ENCODE assay signal across 17 mouse cellular contexts in genomic region chr5:73955005-73955404, GRCm38 (mm10).
DNase-seq lines count a peak whose midpoint lies in the region; ATAC-seq and TF ChIP-seq lines count a peak whose summit lies in the region.
"Had no signal": no experiment of that assay in that cellular context is flagged by ENCODE, and none has a peak within 500 bp of the region (broad histone marks: within the 10 kb centered on the region; RNA-seq: fewer than 3 reads in every experiment).

No protein-coding gene starts in this region.

- no peak for TF ChIP-seq CTCF in forebrain, postnatal 0 days (IDR thresholded peaks at IDR 0.05; ENCODE audit: low read depth)

- no peak overlapping the region for H3K4me3 ChIP-seq in forebrain, postnatal 0 days (ENCODE audit: low read depth, low read length)
- no peak overlapping the region for H3K4me3 ChIP-seq in forebrain, embryonic 10.5 days
- H3K4me3 ChIP-seq in limb, embryonic 10.5 days = no peak overlapping the region
- H3K4me3 ChIP-seq: embryonic facial prominence, embryonic 12.5 days; megakaryocyte, embryonic 14.5 days; neural tube, embryonic 12.5 days; stomach, embryonic 15.5 days had no signal

- ATAC-seq in forebrain, postnatal 0 days = 0 out of 2 replicates have a peak, but pooled peaks have one; percentile 9
- ATAC-seq: inflammation-experienced regulatory T-cells, adult 6 months had no signal

- no peak overlapping the region for H3K4me2 ChIP-seq in forebrain, postnatal 0 days (ENCODE audit: low read depth)
- H3K4me2 ChIP-seq: embryonic facial prominence, embryonic 12.5 days; neural tube, embryonic 12.5 days; stomach, embryonic 15.5 days had no signal

- intact Hi-C loops in left cerebral cortex, postnatal 14 days (cut with DNase I) = no loop called here
- intact Hi-C loops in heart, postnatal 36 days (cut with DNase I) = no loop called here

- H3K27ac ChIP-seq in forebrain, postnatal 0 days (ENCODE audit: low read depth, low read length) = no peak overlapping the region
- H3K27ac ChIP-seq in forebrain, embryonic 10.5 days = no peak overlapping the region
- no peak overlapping the region for H3K27ac ChIP-seq in limb, embryonic 10.5 days
- H3K27ac ChIP-seq: embryonic facial prominence, embryonic 12.5 days; neural tube, embryonic 12.5 days; stomach, embryonic 15.5 days had no signal

- DNase-seq in forebrain, postnatal 0 days = peak; percentile 43
- no peak for DNase-seq in forebrain, embryonic 10.5 days (ENCODE audit: extremely low spot score, low spot score)
- peak; percentile 97 for DNase-seq in brain, adult 2 months (ENCODE audit: low read depth, low spot score)
- DNase-seq in cerebellum, postnatal 10 days = peak; percentile 57 to 58
- peak; percentile 54 to 69 for DNase-seq in left cerebral cortex, postnatal 14 days (ENCODE audit: low spot score in 2 of 2)
- no peak for DNase-seq in heart, postnatal 36 days
- no peak for DNase-seq in limb, embryonic 10.5 days (ENCODE audit: low spot score)
- DNase-seq in neural tube, embryonic 10.5 days (ENCODE audit: extremely low spot score, low spot score) = no peak
- DNase-seq: adrenal gland, adult 2 months; kidney, postnatal 4 days; lung, postnatal 14 days; spleen, adult 18-20 months had no signal

- H3K27me3 ChIP-seq in forebrain, postnatal 0 days (ENCODE audit: insufficient read depth, low read length) = no peaks in the 10 kb centered on the region
- H3K27me3 ChIP-seq in forebrain, embryonic 10.5 days (ENCODE audit: poor library complexity, severe bottlenecking) = no peaks in the 10 kb centered on the region
- no peaks in the 10 kb centered on the region for H3K27me3 ChIP-seq in limb, embryonic 10.5 days (ENCODE audit: low read depth, poor library complexity, severe bottlenecking)
- H3K27me3 ChIP-seq: embryonic facial prominence, embryonic 12.5 days; megakaryocyte, embryonic 14.5 days; neural tube, embryonic 12.5 days; stomach, embryonic 15.5 days had no signal

- H3K9me3 ChIP-seq in forebrain, postnatal 0 days (ENCODE audit: low read length) = no peaks in the 10 kb centered on the region
- no peaks in the 10 kb centered on the region for H3K9me3 ChIP-seq in forebrain, embryonic 10.5 days
- no peaks in the 10 kb centered on the region for H3K9me3 ChIP-seq in limb, embryonic 10.5 days (replicated peaks)
- H3K9me3 ChIP-seq: embryonic facial prominence, embryonic 12.5 days; megakaryocyte, embryonic 14.5 days; neural tube, embryonic 12.5 days; stomach, embryonic 15.5 days had no signal

- no peak overlapping the region for H3K9ac ChIP-seq in forebrain, postnatal 0 days
- H3K9ac ChIP-seq: embryonic facial prominence, embryonic 12.5 days; neural tube, embryonic 12.5 days; stomach, embryonic 15.5 days had no signal

- H3K4me1 ChIP-seq in forebrain, postnatal 0 days (ENCODE audit: insufficient read depth) = peaks cover 7% of the 10 kb centered on the region; the same call in 1 of the 2 replicates
- peaks cover 25% of the 10 kb centered on the region for H3K4me1 ChIP-seq in forebrain, embryonic 10.5 days
- peaks cover 14% of the 10 kb centered on the region for H3K4me1 ChIP-seq in limb, embryonic 10.5 days
- H3K4me1 ChIP-seq: megakaryocyte, embryonic 14.5 days; stomach, embryonic 15.5 days had no signal

- H3K36me3 ChIP-seq in forebrain, postnatal 0 days (ENCODE audit: insufficient read depth) = no peaks in the 10 kb centered on the region
- no peaks in the 10 kb centered on the region for H3K36me3 ChIP-seq in forebrain, embryonic 10.5 days (replicated peaks)
- no peaks in the 10 kb centered on the region for H3K36me3 ChIP-seq in limb, embryonic 10.5 days
- H3K36me3 ChIP-seq: embryonic facial prominence, embryonic 12.5 days; neural tube, embryonic 12.5 days; stomach, embryonic 15.5 days had no signal

- 66% methylated on average over 4 of the region's 4 CpGs for WGBS in forebrain, postnatal 0 days
- WGBS in forebrain, embryonic 10.5 days = 90% methylated on average over 4 of the region's 4 CpGs
- WGBS in limb, embryonic 10.5 days = 94% methylated on average over 4 of the region's 4 CpGs

Comparison
In these comparisons a context has a peak if more than half of its experiments do, and no peak if none do; other contexts are left out.
1. DNase-seq: peak in forebrain, postnatal 0 days (single experiment), brain, adult 2 months (single experiment), cerebellum, postnatal 10 days (2 of 2) and left cerebral cortex, postnatal 14 days (2 of 2); none in forebrain, embryonic 10.5 days (single experiment), heart, postnatal 36 days (0 of 2), limb, embryonic 10.5 days (single experiment) and neural tube, embryonic 10.5 days (single experiment).